In genomic region chr19:6849506-6850068, GRCm38 (mm10) we compare ENCODE assay signal across 14 mouse cellular contexts.
"Had no signal": no experiment of that assay in that cellular context is flagged by ENCODE, and none has a peak within 500 bp of the region (broad histone marks: within the 10 kb centered on the region; RNA-seq: fewer than 3 reads in every experiment).

No protein-coding gene starts in this region.

- H3K9me3 ChIP-seq: limb, embryonic 13.5 days; neural tube, embryonic 12.5 days had no signal

- H3K4me3 ChIP-seq: layer of hippocampus, adult 2 months; limb, embryonic 13.5 days; neural tube, embryonic 12.5 days had no signal

- H3K27ac ChIP-seq: layer of hippocampus, adult 2 months; limb, embryonic 13.5 days; liver, embryonic 14.5 days; neural tube, embryonic 12.5 days had no signal

- DNase-seq: kidney, adult 18-20 months; kidney, postnatal 10 days; kidney, postnatal 4 days; left cerebral cortex, postnatal 4 days; lung, adult 18-20 months; lung, postnatal 36 days; midbrain, embryonic 14.5 days; right cerebral cortex, postnatal 25 days; thymus, adult 2 months; thymus, postnatal 25 days had no signal

- H3K36me3 ChIP-seq: limb, embryonic 13.5 days; neural tube, embryonic 12.5 days had no signal

- H3K9ac ChIP-seq: limb, embryonic 13.5 days; liver, embryonic 14.5 days; neural tube, embryonic 12.5 days had no signal

- H3K4me2 ChIP-seq: limb, embryonic 13.5 days; neural tube, embryonic 12.5 days had no signal
